Mouse (Mus musculus) macrophage (primary cell): ENCODE measurements at regions not wholly inside any gene's neighbourhood (a gene's known extent, or its start where the extent isn't known, plus 50 kb on each side); places are given as distances from the start of the nearest gene placed in this dataset.

Experiments used
- H3K27ac ChIP-seq: fragments of 350-480 bp; formaldehyde crosslinking; 2 replicates; pipeline ENCODE4 v1.9.0; 2021
- H3K36me3 ChIP-seq: fragments of 350-480 bp; formaldehyde crosslinking; 2 replicates; pipeline ENCODE4 v1.9.0; 2021; ENCODE audit errors: inconsistent target
- H3K4me3 ChIP-seq: fragments of 350-480 bp; formaldehyde crosslinking; 2 replicates; pipeline ENCODE4 v1.9.0; 2021; ENCODE audit errors: inconsistent target
- H3K79me2 ChIP-seq: fragments of 350-480 bp; formaldehyde crosslinking; 2 replicates; pipeline ENCODE4 v1.9.0; 2021; ENCODE audit errors: inconsistent target
- WGBS: methylation state at CpG from one replicate; pipeline ENCODE4 v1.1.7; 2026; ENCODE audit warnings: inconsistent platforms; ENCODE audit not compliant: missing documents; 5-methylcytosine and 5-hydroxymethylcytosine counted together

DNA sequence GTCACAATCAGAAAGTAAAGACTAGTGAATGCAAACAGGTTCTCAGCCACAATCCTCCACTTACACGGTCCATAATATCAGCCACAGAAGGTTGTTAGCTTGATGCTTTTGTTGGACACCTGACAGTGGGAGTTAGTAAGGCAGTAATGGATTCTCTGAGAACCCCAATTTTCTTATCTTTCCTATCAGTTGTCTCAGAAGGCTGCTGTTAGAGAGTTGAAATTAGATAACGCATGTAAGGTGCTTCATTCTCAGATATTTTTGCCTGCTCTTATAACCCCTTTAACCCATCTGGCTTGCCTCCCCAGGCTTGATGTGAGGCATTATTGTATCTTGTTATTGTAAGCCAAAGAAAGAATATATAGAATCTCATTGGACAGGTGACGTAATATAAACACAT lies 63.0 kb upstream of the Ube2e3 start:
- Histone ChIP-seq H3K79me2 (no peaks in the 10 kb centered on the region), H3K4me3 (no peak overlapping the region), H3K36me3 (no peaks in the 10 kb centered on the region), H3K27ac (no peak overlapping the region)
- 93% methylated on average over 3 of the region's 3 CpGs for WGBS

DNA sequence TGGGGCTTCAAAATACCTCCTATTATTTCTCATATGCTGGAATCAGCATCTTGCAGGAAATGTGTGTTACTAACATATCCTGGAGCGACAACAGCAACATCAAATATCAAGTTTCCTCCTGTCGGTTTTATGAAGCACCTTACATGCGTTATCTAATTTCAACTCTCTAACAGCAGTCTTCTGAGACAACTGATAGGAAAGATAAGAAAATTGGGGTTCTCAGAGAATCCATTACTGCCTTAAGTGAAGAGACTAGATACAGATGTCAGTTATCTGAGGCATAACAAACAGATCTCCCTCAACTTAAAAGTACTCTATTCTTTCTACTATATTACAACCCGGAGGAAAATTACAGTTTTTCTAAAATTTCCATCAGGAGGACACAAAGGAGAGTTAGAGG lies 64.4 kb upstream of the Ube2e3 start:
- H3K27ac ChIP-seq = no peak overlapping the region
- H3K36me3 ChIP-seq = no peaks in the 10 kb centered on the region
- no peaks in the 10 kb centered on the region for H3K79me2 ChIP-seq
- WGBS = 82% methylated on average over 4 of the region's 4 CpGs
- no peak overlapping the region for H3K4me3 ChIP-seq

DNA sequence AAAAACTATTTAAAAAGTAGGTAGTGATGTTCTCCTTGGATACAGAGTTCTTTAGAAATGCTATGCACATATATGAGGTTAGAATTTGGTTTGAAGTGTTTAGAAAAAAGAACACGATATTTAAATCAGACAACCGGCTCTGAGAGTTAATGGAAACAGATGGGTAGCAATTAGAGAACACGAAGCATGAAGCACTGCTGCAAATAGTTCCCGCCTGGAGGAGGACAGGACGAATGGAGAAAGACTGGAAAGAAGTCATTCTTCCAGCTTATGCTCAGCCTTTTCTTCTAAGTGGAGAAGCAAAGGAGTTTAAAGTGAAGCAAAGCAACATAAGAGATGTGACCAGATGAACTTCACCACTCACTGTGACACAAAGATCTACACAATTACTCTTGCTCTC lies 72.5 kb upstream of the Ube2e3 start:
- 89% methylated on average over 5 of the region's 5 CpGs for WGBS
- Histone ChIP-seq H3K27ac (no peak overlapping the region), H3K36me3 (no peaks in the 10 kb centered on the region), H3K79me2 (no peaks in the 10 kb centered on the region), H3K4me3 (no peak overlapping the region)

- 86% methylated on average over 5 of the region's 5 CpGs for WGBS
- H3K79me2 ChIP-seq = no peaks in the 10 kb centered on the region
- H3K27ac ChIP-seq = no peak overlapping the region
Measured at GRCm38 (mm10) chr2:78794734-78795133, 73.2 kb upstream of the Ube2e3 start.

GRCm38 (mm10) chr2:78789124-78789523 lies 78.8 kb upstream of the Ube2e3 start:
- Histone ChIP-seq H3K79me2 (no peaks in the 10 kb centered on the region), H3K36me3 (no peaks in the 10 kb centered on the region), H3K4me3 (no peak overlapping the region), H3K27ac (no peak overlapping the region)
- WGBS = 83% methylated on average over 5 of the region's 5 CpGs

More at GRCm38 (mm10) chr2:78794734-78795133, 73.2 kb upstream of the Ube2e3 start:
- Histone ChIP-seq H3K36me3 (no peaks in the 10 kb centered on the region), H3K4me3 (no peak overlapping the region)

DNA sequence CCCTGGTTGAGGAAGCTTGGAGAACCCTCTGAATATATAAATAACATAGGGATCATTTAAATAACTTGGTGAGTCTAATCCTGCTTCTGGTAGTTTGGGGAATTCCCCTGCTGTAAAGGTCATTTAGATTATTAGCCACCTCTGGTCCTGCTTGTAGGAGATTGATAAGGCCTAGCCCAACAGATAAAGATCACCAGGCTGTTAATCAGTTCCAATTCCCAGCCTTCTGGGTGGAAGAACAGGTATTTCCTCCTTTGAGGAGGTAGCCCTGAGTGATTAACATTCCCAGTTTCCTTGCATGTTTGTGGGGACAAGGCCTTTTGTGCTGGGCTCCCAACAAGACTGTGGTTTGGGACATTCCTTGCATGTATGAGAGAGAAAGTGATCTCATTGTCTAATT lies 79.7 kb upstream of the Ube2e3 start:
- no peaks in the 10 kb centered on the region for H3K36me3 ChIP-seq
- no peak overlapping the region for H3K4me3 ChIP-seq
- H3K27ac ChIP-seq = no peak overlapping the region
- no peaks in the 10 kb centered on the region for H3K79me2 ChIP-seq

DNA sequence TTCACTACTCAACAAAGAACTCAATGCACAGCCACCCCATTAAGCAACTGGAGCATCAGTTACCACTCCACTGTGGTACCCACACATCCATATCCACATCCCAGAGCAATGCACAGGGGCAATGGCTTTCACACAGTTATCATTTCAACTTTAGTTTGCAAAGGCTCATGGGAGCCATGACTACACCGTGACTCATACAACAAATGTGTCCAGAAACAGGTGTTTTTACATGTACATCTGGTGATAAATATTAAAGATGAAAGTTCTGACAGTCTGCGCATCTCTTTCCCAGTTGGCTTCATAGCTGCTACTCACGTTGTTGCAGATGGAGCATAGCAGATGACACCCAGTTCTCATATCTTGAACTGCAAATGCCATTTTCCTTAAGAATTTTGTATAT lies 88.0 kb upstream of the Ube2e3 start:
- 92% methylated on average over 3 of the region's 3 CpGs for WGBS
- no peak overlapping the region for H3K4me3 ChIP-seq
- no peaks in the 10 kb centered on the region for H3K36me3 ChIP-seq
- no peak overlapping the region for H3K27ac ChIP-seq
- no peaks in the 10 kb centered on the region for H3K79me2 ChIP-seq

GRCm38 (mm10) chr2:78777589-78777988 lies 90.3 kb upstream of the Ube2e3 start:
- Histone ChIP-seq H3K4me3 (no peak overlapping the region), H3K27ac (no peak overlapping the region)

GRCm38 (mm10) chr2:78754362-78754761 lies 113.6 kb upstream of the Ube2e3 start:
- H3K36me3 ChIP-seq = no peaks in the 10 kb centered on the region
- no peak overlapping the region for H3K4me3 ChIP-seq
- 91% methylated on average over 6 of the region's 6 CpGs for WGBS
- H3K27ac ChIP-seq = no peak overlapping the region
- H3K79me2 ChIP-seq = no peaks in the 10 kb centered on the region

More at GRCm38 (mm10) chr2:78777589-78777988, 90.3 kb upstream of the Ube2e3 start:
- H3K36me3 ChIP-seq = no peaks in the 10 kb centered on the region
- no peaks in the 10 kb centered on the region for H3K79me2 ChIP-seq

DNA sequence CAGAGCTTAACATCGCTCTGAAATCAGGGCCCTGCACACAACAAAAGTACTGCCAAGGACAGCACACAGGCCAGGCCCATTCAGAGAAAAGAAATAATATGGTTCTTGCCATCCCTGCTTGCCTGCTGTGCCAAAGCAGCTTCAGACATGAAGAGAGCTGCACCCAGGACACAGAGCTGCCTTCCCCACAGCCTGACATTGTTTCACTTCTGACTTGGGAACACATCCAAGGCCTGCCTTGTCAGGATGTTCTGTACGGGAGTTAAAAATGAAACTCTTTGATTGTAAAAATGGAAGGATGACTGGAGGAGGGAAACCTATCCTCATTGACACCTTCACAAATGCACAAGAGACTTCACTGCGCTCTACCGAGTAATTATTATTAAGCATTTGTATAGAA lies 114.0 kb upstream of the Ube2e3 start:
- Histone ChIP-seq H3K4me3 (no peak overlapping the region), H3K79me2 (no peaks in the 10 kb centered on the region), H3K36me3 (no peaks in the 10 kb centered on the region), H3K27ac (no peak overlapping the region)
- WGBS = 96% methylated on average over 4 of the region's 4 CpGs

DNA sequence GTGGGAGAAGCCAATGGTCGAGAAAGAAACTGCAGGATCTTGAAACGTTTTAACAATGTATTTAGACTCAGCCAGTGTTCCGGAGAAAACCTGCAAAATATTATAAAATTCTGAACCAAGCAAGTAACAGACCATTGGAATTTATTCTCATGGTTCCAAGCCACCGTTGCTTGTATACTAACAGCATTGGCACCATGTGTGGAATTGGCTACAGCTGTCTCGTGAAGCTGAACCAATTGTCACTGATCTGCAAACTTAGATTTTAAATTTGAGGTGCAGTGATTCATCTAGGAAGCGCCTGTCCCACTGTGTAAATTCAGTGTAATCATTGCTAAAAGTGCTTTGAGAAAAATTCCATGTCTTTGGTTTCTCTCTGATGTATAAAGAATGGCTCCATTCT lies 137.8 kb upstream of the Ube2e3 start:
- no peak overlapping the region for H3K4me3 ChIP-seq
- H3K79me2 ChIP-seq = no peaks in the 10 kb centered on the region
- WGBS = 87% methylated on average over 6 of the region's 6 CpGs
- H3K27ac ChIP-seq = no peak overlapping the region
- no peaks in the 10 kb centered on the region for H3K36me3 ChIP-seq

GRCm38 (mm10) chr2:78726060-78726459 lies 141.9 kb upstream of the Ube2e3 start:
- Histone ChIP-seq H3K79me2 (no peaks in the 10 kb centered on the region), H3K36me3 (no peaks in the 10 kb centered on the region), H3K27ac (no peak overlapping the region), H3K4me3 (no peak overlapping the region)
- WGBS = 88% methylated on average over 7 of the region's 7 CpGs

GRCm38 (mm10) chr2:78724416-78724815 lies 143.5 kb upstream of the Ube2e3 start:
- Histone ChIP-seq H3K79me2 (no peaks in the 10 kb centered on the region), H3K36me3 (no peaks in the 10 kb centered on the region), H3K4me3 (no peak overlapping the region), H3K27ac (no peak overlapping the region)
- 72% methylated on average over 2 of the region's 2 CpGs for WGBS

DNA sequence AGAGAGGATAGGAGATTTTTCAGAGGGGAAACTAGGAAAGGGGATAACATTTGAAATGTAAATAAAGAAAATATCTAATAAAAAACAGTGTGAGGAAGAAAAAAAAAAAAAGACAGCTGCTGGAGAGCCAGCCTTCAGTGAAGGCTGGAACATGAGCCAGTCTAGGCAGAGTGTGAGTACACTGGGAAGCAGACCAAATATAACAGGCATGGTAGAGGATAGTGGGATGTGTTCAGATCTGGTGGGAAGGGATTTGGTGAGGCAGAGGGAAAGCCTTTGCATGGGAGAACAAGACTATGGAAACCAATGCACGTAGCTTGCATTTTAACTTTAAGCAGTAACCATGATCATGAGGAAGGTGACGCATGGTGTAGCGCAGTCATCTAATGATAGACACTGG lies 144.5 kb upstream of the Ube2e3 start:
- Histone ChIP-seq H3K79me2 (no peaks in the 10 kb centered on the region), H3K4me3 (no peak overlapping the region), H3K36me3 (no peaks in the 10 kb centered on the region), H3K27ac (no peak overlapping the region)
- WGBS = 97% methylated on average over 3 of the region's 3 CpGs

GRCm38 (mm10) chr2:78722739-78723138 lies 145.2 kb upstream of the Ube2e3 start:
- Histone ChIP-seq H3K27ac (no peak overlapping the region), H3K4me3 (no peak overlapping the region), H3K79me2 (no peaks in the 10 kb centered on the region), H3K36me3 (no peaks in the 10 kb centered on the region)
- WGBS = 89% methylated on average over 6 of the region's 6 CpGs

DNA sequence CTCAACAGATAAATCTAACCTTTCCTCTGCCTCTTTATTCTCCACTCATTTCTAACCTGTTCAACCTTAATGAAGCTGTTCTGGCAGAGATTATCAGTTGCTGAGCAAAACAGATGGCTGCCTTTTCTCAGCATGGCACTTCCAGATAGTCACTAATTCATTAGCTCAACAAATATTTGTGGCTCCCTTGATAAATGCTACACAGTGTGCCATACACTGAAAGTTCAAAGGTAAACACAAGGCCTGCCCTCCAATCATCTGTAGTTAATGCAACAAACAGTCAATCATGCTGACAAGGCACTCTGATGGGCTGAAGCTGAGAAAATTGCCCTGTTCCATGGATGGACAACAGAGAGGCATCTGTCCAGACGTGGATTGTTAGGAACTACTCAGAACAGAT lies 149.4 kb upstream of the Ube2e3 start:
- Histone ChIP-seq H3K4me3 (no peak overlapping the region), H3K79me2 (no peaks in the 10 kb centered on the region), H3K27ac (no peak overlapping the region), H3K36me3 (no peaks in the 10 kb centered on the region)
- WGBS = 83% methylated on average over 1 of the region's 1 CpGs
